Mouse (Mus musculus) macrophage (primary cell): Measurements from ENCODE around the gene Rxfp4. TPM values are rescaled to one million over a fixed set of nuclear protein-coding genes. Genes with fewer than 3 reads are reported as not detected.
"Not testable (repeated sequence)": the region's sequence is repeated elsewhere in the genome, so short reads cannot be mapped to it uniquely, and the experiment has no call there.

Experiments used
- H3K27ac ChIP-seq: fragments of 350-480 bp; formaldehyde crosslinking; 2 replicates; pipeline ENCODE4 v1.9.0; 2021
- H3K36me3 ChIP-seq: fragments of 350-480 bp; formaldehyde crosslinking; 2 replicates; pipeline ENCODE4 v1.9.0; 2021; ENCODE audit errors: inconsistent target
- H3K4me3 ChIP-seq: fragments of 350-480 bp; formaldehyde crosslinking; 2 replicates; pipeline ENCODE4 v1.9.0; 2021; ENCODE audit errors: inconsistent target
- H3K79me2 ChIP-seq: fragments of 350-480 bp; formaldehyde crosslinking; 2 replicates; pipeline ENCODE4 v1.9.0; 2021; ENCODE audit errors: inconsistent target
- WGBS: methylation state at CpG from one replicate; pipeline ENCODE4 v1.1.7; 2026; ENCODE audit warnings: inconsistent platforms; ENCODE audit not compliant: missing documents; 5-methylcytosine and 5-hydroxymethylcytosine counted together
- polyA plus RNA-seq: library from polyadenylated mRNA; stranded (reverse); fragments of 250-400 nt; gene quantifications from 3 replicates; pipeline ENCODE4 v1.2.4, GENCODE M21; 2018; ENCODE audit warnings: inconsistent platforms

The Rxfp4 gene
- polyA plus RNA-seq, 1 experiment from 2014 or later, result not detected

DNA sequence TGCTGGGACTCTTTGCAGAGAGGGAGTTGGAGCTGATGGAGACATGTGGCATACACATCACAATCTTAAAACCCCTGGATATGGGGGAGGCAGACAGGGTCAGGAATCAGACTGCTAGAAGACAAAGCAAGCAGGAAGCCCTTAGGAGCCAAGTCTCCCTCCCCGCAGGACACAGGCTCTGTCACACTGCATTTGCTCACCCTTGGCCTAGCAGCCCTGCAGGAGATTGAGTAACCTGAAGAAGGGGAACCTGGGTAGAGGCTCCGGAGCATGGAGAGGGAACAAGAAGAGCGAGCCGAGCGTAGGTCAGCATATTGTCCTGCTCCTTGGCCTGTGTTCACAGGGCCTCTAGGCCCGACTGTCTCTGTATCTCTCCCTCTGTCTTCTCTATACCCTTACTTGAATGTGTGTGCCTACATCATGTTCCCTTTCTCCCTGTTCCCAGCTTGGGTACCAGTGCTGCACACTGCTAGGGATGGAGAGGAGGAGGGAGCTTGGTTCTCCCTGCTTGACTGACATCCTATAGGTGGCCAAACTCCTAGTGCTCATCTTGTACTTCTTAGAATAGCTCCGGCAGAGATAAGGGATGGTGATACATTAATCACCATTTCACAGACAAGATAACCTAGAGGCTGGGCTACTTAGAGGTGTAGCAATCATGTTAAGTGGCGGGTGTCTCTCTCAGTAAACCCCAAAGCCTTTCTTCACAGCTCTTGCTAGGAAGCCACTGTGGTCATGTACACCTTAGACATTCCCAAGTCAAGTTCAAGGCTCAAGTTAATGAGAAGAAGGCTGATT, 34.7 kb downstream of the Rxfp4 start:
- Histone ChIP-seq H3K79me2 (peaks cover 28% of the 10 kb centered on the region), H3K27ac (peak overlapping the region; percentile 38), H3K4me3 (no peak overlapping the region), H3K36me3 (peaks cover 28% of the 10 kb centered on the region)
- 27% methylated on average over 8 of the region's 8 CpGs for WGBS

DNA sequence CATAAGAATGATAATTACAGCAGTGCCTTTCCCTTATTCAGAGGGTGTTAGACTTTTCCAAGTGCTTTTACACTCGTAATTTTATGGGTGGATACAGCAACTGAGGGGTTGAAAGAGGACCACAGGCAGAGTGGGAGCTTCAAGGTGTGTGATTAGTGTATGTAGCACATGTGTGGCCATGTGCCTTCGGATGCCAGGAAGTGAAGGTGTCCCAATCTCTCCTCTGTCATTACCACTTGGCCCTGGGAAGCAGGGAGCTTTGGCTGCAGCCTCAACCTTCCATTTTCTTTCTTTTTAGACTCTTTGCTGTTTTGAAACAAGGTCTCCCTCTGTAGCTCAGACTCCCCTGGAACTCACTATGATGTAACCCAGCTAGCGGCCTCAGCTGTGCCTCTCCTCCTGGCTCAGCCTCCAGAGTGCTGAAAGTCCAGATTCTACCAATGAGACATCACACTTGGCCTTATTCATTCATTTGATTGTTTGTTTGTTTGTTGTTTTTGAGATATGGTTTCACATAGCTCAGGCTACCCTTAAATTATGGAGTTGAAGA, 35.9 kb downstream of the Rxfp4 start:
- H3K27ac ChIP-seq, result no peak overlapping the region
- WGBS, result 81% methylated on average over 3 of the region's 3 CpGs
- no peak overlapping the region for H3K4me3 ChIP-seq
- H3K36me3 ChIP-seq, result peaks cover 33% of the 10 kb centered on the region
- peaks cover 16% of the 10 kb centered on the region for H3K79me2 ChIP-seq

DNA sequence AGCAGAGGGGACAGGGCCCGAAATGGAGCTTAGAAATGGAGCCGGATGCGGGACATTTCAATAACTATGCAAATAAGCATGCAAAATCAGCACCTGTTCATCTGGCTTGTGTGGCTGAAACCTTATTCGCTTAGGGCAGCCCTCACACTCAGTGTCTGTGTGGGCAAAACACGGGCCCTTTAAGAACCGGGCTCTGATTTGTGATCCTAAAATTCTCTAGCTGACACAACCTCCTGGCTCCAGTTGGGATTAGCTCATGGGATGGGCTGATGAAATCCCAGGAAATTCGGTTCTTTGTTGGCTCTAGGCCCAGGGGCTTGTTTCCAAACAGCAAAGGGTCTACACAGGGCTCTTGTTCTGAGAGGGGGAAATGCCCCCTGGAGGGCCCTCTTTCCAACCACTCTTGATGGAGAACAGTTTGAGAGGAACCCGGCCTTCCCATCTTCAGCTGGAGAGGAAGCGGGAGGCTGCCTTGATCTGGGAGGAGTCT, 37.0 kb downstream of the Rxfp4 start:
- Histone ChIP-seq H3K4me3 (no peak overlapping the region), H3K79me2 (peaks cover 8% of the 10 kb centered on the region; the same call in 1 of the 2 replicates), H3K36me3 (peaks cover 33% of the 10 kb centered on the region), H3K27ac (no peak overlapping the region)
- WGBS, result 93% methylated on average over 9 of the region's 9 CpGs

DNA sequence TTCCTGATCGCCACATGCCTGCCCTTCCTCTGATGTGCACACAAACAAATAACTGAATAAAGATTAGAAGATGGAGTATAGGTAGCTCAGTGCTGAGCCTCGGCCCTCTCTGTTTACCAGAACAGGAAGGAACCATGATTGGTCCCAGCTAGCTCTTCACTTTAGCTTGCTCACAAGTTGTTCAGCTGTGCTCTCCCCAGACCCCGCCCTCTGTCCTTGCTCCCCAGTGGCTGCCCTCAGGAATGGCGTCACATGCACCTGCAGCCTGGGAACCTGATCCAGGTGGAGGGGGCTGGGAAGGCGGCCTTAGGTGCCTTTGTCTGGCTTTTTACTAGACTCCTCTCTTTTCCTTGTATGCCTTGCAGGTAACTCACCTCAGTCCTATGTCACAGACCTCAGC, 37.8 kb downstream of the Rxfp4 start:
- 83% methylated on average over 4 of the region's 5 CpGs for WGBS
- Histone ChIP-seq H3K4me3 (no peak overlapping the region), H3K79me2 (peaks cover under 1% of the 10 kb centered on the region; the same call in 1 of the 2 replicates), H3K36me3 (peaks cover 33% of the 10 kb centered on the region), H3K27ac (no peak overlapping the region)

DNA sequence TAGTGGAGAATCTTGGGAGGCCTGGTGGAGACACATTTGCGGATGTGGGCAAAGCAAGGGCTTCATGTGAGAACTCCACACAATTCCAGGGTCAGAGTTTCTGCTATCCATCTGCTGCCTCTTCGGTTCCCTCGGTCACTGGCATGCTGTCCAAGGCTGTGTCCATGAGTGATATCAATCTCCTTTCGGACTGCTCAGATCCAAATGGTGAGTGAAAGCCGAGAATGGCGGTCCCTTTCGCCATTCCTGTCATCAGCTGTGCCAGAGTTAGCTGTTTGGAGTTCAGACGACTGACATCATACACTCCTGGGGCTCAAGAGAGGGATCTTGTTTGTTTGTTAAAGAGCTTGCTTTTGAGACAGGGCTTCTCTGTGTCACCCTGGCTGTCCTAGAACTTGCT, 38.5 kb downstream of the Rxfp4 start:
- 94% methylated on average over 8 of the region's 8 CpGs for WGBS
- Histone ChIP-seq H3K36me3 (peaks cover 33% of the 10 kb centered on the region), H3K4me3 (no peak overlapping the region)

DNA sequence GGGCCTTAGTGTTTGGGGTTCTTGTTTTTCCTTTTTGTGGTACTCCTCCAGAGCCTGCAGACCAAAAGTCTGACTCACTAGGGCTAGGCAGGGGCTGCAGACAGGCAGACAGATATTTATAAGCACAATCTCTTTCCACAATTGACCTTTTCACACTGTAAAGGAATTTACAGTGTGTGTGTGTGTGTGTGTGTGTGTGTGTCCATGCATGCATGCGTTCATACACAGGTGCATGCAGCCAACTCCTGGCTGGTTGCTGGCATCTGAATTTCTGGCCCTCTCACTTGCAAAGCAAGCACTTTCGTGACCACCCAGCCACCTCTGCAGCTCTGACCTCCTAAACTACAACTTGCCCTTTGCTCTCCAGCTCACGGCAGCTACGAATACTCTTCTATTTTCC, 43.9 kb downstream of the Rxfp4 start:
- H3K79me2 ChIP-seq, result peaks cover 18% of the 10 kb centered on the region; the same call in 1 of the 2 replicates
- H3K36me3 ChIP-seq, result peaks cover 10% of the 10 kb centered on the region; the same call in 1 of the 2 replicates
- H3K4me3 ChIP-seq, result no peak overlapping the region
- peak overlapping the region; percentile 2; the same call in 1 of the 2 replicates for H3K27ac ChIP-seq
- WGBS, result 94% methylated on average over 3 of the region's 4 CpGs

More for the DNA sequence above, 38.5 kb downstream of the Rxfp4 start:
- H3K79me2 ChIP-seq, result peaks cover under 1% of the 10 kb centered on the region; the same call in 1 of the 2 replicates
- H3K27ac ChIP-seq, result no peak overlapping the region

DNA sequence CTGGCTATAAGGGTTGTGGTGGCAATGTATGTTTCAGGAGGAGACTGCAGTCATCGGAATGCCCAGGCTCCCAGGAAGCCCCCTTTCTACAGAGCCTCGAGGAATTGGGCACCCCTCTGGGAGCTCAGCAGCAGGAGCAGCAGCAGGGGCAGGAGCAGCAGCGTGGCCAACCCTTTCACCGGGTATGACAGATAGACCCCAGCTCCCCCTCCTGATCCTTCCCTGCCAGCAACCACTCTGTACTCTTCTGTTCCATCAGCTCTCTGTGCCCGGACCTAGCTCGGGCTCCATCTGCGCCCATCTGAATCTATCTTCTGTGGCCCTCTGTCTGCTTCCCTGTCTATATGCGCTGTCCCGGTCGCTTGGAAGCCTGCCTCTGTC, 45.2 kb downstream of the Rxfp4 start:
- Histone ChIP-seq H3K4me3 (peak overlapping the region; percentile 19), H3K79me2 (peaks cover 18% of the 10 kb centered on the region; the same call in 1 of the 2 replicates), H3K27ac (peak overlapping the region; percentile 74), H3K36me3 (peaks cover under 1% of the 10 kb centered on the region; the same call in 1 of the 2 replicates)
- WGBS, result 41% methylated on average over 10 of the region's 10 CpGs

DNA sequence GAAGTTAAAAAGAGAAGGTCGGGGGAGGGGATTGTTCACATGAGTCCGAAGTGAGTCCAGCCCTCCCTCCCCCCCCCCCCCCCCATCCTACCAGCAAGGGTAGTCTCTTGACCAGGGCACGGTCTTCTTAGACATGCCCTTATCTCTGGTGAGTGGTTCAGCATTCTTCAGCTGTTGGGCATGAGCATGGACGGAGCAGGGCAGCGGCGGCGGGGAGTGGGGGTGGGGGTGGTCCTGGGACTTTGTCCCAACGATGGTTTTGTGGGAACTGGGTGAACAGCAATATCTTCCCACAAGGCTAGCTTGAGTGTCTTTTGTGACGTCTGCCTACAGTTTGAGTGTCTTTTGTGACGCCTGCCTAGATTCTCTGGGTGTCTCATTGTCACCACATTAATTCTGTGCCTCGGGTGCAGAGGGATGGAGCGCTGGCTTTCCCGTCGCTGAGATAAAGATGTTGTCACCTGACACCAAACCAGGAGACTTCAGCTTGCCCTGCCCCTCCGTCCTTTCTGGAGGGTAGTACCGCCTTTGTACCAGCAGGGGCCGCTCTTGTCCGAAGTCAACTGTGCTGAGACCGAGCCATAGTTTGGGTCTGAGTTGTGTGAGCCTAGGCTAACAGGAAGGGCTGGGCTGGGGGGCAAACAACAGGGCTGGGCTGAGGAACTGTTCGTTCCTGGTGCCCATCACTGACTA, 45.7 kb downstream of the Rxfp4 start:
- Histone ChIP-seq H3K79me2 (peaks cover 18% of the 10 kb centered on the region; the same call in 1 of the 2 replicates), H3K36me3 (no peaks in the 10 kb centered on the region), H3K27ac (peak overlapping the region; percentile 74), H3K4me3 (peak overlapping the region; percentile 19)
- WGBS, result 2% methylated on average over 20 of the region's 20 CpGs

DNA sequence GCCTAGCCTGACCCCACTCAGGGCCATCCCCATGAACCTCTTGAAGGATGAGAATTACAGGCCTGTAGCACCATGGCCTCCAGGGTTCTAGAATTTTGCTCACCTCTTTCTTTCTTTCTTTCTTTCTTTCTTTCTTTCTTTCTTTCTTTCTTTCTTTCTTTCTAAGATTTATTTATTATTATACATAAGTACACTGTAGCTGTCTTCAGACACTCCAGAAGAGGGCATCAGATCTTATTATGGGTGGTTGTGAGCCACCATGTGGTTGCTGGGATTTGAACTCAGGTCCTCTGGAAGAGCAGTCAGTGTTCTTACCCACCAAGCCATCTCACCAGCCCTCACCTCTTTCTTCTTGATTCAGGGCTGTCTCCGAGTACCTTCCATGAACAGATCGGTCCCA, 47.3 kb downstream of the Rxfp4 start, which contains the start of gene Arhgef2:
Arhgef2 (plus strand) TSS at position 301 of the 400 bp plus-strand sequence.
- 96% methylated on average over 2 of the region's 2 CpGs for WGBS
- peak within 1 kb of the TSS; percentile 74 for H3K27ac ChIP-seq

DNA sequence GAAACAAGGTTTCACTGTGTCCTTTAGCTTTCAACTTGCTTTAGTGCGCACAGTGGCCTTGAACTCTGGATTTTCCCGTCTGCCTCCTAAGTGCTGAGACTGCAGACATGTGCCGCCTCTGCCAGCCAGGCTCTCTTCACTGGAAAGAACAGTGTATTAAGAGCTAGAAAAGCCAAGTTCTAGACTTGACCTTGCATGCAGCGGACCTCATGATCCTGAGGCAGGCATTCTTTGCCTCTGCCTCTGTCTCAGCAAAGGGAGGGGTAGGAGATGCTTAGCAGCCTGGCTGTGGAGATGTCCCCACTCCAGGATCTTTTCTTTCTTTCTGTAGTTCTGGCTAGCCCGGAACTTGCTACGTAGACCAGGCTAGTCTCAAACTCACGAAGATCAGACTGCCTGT, 48.1 kb downstream of the Rxfp4 start:
- Histone ChIP-seq H3K27ac (0 out of 2 replicates have a peak overlapping the region, but pooled peaks have one; percentile 66), H3K79me2 (peaks cover 18% of the 10 kb centered on the region; the same call in 1 of the 2 replicates), H3K36me3 (no peaks in the 10 kb centered on the region), H3K4me3 (no peak overlapping the region)
- WGBS, result 93% methylated on average over 7 of the region's 7 CpGs

More for the DNA sequence above, 47.3 kb downstream of the Rxfp4 start, which contains the start of gene Arhgef2:
- H3K4me3 ChIP-seq, H3K36me3 ChIP-seq: not testable (repeated sequence)
- peaks cover 18% of the 10 kb centered on the region; the same call in 1 of the 2 replicates for H3K79me2 ChIP-seq

DNA sequence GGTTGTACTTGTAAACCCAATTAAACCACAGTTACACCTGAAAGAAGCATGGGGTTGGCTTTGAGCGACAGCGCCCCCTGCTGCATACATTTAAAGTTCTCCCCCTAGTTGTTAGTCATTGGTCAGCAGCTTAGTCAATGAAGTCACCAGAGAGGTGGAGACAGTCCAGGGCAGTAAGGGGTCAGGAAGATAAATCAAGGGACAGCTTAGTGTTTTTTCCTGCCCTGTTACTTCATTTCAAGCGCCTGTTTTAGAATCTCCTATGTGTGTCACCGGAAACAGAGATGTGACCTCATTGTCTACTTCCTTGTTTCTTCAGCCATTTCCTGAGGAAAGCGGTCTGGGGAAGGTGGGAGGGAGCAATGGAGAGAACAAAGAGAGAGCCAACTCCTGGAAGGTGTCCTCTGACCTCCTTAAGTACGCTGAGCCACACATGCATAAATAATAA, 49.2 kb downstream of the Rxfp4 start:
- Histone ChIP-seq H3K4me3 (no peak overlapping the region), H3K27ac (peak overlapping the region; percentile 66), H3K36me3 (no peaks in the 10 kb centered on the region), H3K79me2 (peaks cover 11% of the 10 kb centered on the region; the same call in 1 of the 2 replicates)
- WGBS, result 4% methylated on average over 6 of the region's 6 CpGs

DNA sequence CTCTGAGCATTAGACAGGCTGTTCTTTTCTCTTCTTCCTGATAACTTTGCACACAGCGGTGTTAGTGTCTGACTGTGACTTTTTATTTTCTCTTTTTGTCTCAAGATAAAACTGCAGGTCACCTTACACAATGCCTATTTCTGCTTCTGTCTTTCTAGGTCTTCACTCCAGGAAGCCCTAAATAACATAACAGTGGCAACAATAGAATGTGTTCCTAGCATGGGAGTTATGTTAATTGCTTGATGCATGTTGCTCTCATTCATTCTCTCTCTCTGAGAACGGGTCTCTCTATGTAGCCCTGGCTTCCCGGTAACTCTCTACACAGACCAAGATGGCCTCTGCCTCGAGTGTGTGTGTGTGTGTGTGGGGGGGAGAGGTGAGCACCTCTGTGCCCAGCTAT, 50.5 kb downstream of the Rxfp4 start:
- Histone ChIP-seq H3K79me2 (no peaks in the 10 kb centered on the region), H3K27ac (no peak overlapping the region), H3K36me3 (no peaks in the 10 kb centered on the region), H3K4me3 (no peak overlapping the region)
- WGBS, result 96% methylated on average over 4 of the region's 4 CpGs
